ENCODE assay signal across 8 mouse cellular contexts in genomic region chr10:117062894-117063253, GRCm38 (mm10). TPM values are rescaled to one million over a fixed set of nuclear protein-coding genes. Genes with fewer than 3 reads are reported as not detected.
DNase-seq lines count a peak whose midpoint lies in the region; ATAC-seq and TF ChIP-seq lines count a peak whose summit lies in the region.

No protein-coding gene starts in this region.

- no peaks in the 10 kb centered on the region for H3K27me3 ChIP-seq in spleen, adult 2 months (ENCODE audit: control insufficient read depth, insufficient read depth, low read length)
- H3K27me3 ChIP-seq in forebrain, embryonic 12.5 days = no peaks in the 10 kb centered on the region
- no peaks in the 10 kb centered on the region for H3K27me3 ChIP-seq in liver, embryonic 11.5 days (replicated peaks; ENCODE audit: control insufficient read depth, insufficient read depth, low read length)
- H3K27me3 ChIP-seq in stomach, embryonic 15.5 days (replicated peaks) = no peaks in the 10 kb centered on the region

- ATAC-seq in forebrain, embryonic 12.5 days (ENCODE audit: low FRiP score) = no peak
- peak; percentile 35 for ATAC-seq in liver, embryonic 11.5 days (replicated peaks; ENCODE audit: low FRiP score)
- no peak for ATAC-seq in stomach, embryonic 15.5 days (ENCODE audit: insufficient read depth, low FRiP score, low read depth)

- H3K4me1 ChIP-seq in spleen, adult 2 months (ENCODE audit: control insufficient read depth, insufficient read depth, insufficient read length) = no peaks in the 10 kb centered on the region; the same call in 1 of the 2 replicates
- H3K4me1 ChIP-seq in forebrain, embryonic 12.5 days = peaks cover 11% of the 10 kb centered on the region
- H3K4me1 ChIP-seq in liver, embryonic 11.5 days (replicated peaks; ENCODE audit: control insufficient read depth, insufficient read depth, low read length) = peaks cover 10% of the 10 kb centered on the region; the same call in 1 of the 2 replicates
- H3K4me1 ChIP-seq in stomach, embryonic 15.5 days = peaks cover 5% of the 10 kb centered on the region; the same call in 1 of the 2 replicates

- DNase-seq in spleen, adult 2 months (ENCODE audit: low read depth in 1 of 2, low spot score in 2 of 2) = no peak
- no peak for DNase-seq in spleen, adult 18-20 months
- no peak for DNase-seq in liver, embryonic 11.5 days (ENCODE audit: low spot score)
- no peak for DNase-seq in adrenal gland, adult 2 months
- DNase-seq in retina, embryonic 14.5 days (ENCODE audit: low spot score) = no peak
- DNase-seq in layer of hippocampus, postnatal 36 days = no peak

- H3K36me3 ChIP-seq in spleen, adult 2 months (ENCODE audit: control insufficient read depth, insufficient read depth, low read length) = peaks cover 29% of the 10 kb centered on the region
- peaks cover 42% of the 10 kb centered on the region for H3K36me3 ChIP-seq in forebrain, embryonic 12.5 days (replicated peaks)
- peaks cover 35% of the 10 kb centered on the region for H3K36me3 ChIP-seq in liver, embryonic 11.5 days (ENCODE audit: control insufficient read depth, insufficient read depth, low read length)
- peaks cover 33% of the 10 kb centered on the region for H3K36me3 ChIP-seq in stomach, embryonic 15.5 days

- TF ChIP-seq POLR2A in spleen, adult 2 months (IDR thresholded peaks at IDR 0.05; ENCODE audit: low read depth, low read length) = no peak

- H3K9ac ChIP-seq in forebrain, embryonic 12.5 days = peak overlapping the region; percentile 88
- peak overlapping the region; percentile 98 for H3K9ac ChIP-seq in liver, embryonic 11.5 days (ENCODE audit: low read depth, low read length)
- peak overlapping the region; percentile 95 for H3K9ac ChIP-seq in stomach, embryonic 15.5 days

- H3K4me2 ChIP-seq in forebrain, embryonic 12.5 days = peak overlapping the region; percentile 73
- peak overlapping the region; percentile 93 for H3K4me2 ChIP-seq in liver, embryonic 11.5 days
- H3K4me2 ChIP-seq in stomach, embryonic 15.5 days = peak overlapping the region; percentile 86

- H3K9me3 ChIP-seq in forebrain, embryonic 12.5 days = no peaks in the 10 kb centered on the region
- H3K9me3 ChIP-seq in liver, embryonic 11.5 days (ENCODE audit: control insufficient read depth, low read length) = no peaks in the 10 kb centered on the region
- H3K9me3 ChIP-seq in stomach, embryonic 15.5 days = no peaks in the 10 kb centered on the region

- WGBS in spleen, adult 2 months = 2% methylated on average over 15 of the region's 15 CpGs
- 5% methylated on average over 15 of the region's 15 CpGs for WGBS in forebrain, embryonic 12.5 days
- WGBS in liver, embryonic 11.5 days = 1% methylated on average over 15 of the region's 15 CpGs
- 2% methylated on average over 15 of the region's 15 CpGs for WGBS in stomach, embryonic 15.5 days

- H3K27ac ChIP-seq in spleen, adult 2 months (ENCODE audit: insufficient read depth, low read length) = no peak overlapping the region
- H3K27ac ChIP-seq in forebrain, embryonic 12.5 days = peak overlapping the region; percentile 79; the same call in 1 of the 2 replicates
- H3K27ac ChIP-seq in liver, embryonic 11.5 days (ENCODE audit: low read depth, low read length) = peak overlapping the region; percentile 92
- H3K27ac ChIP-seq in stomach, embryonic 15.5 days = peak overlapping the region; percentile 91

- no peak for TF ChIP-seq CTCF in spleen, adult 2 months (IDR thresholded peaks at IDR 0.05; ENCODE audit: extremely low read depth, insufficient read depth, insufficient read length, insufficient replicate concordance)

- H3K4me3 ChIP-seq in spleen, adult 2 months (ENCODE audit: extremely low read depth, insufficient read depth, insufficient read length) = peak overlapping the region; percentile 99
- peak overlapping the region; percentile 92 for H3K4me3 ChIP-seq in forebrain, embryonic 12.5 days (replicated peaks)
- peak overlapping the region; percentile 93 for H3K4me3 ChIP-seq in liver, embryonic 11.5 days (ENCODE audit: low read depth, low read length)
- peak overlapping the region; percentile 100 for H3K4me3 ChIP-seq in stomach, embryonic 15.5 days (replicated peaks)

RNA-seq across cellular contexts. Expression of gene Cct2, which starts 0.7 kb away (rescaled TPM):
- polyA plus RNA-seq in spleen, adult 2 months (2012; rRNA removed) = 45.7 and 47.5 TPM in 2 replicates
- polyA plus RNA-seq in forebrain, embryonic 12.5 days (2016; fragmentation: Nextera tagmentation; extraction: Ambion mirVana) = 263 and 274 TPM in 2 replicates
- 414 and 416 TPM in 2 replicates for polyA plus RNA-seq in liver, embryonic 11.5 days (2014; fragmentation: Nextera tagmentation; extraction: Ambion mirVana)
- polyA plus RNA-seq in stomach, embryonic 15.5 days (2015; fragmentation: Nextera tagmentation; extraction: Ambion mirVana) = 227 and 229 TPM in 2 replicates
- 100 to 1,000 TPM; 217 to 230 TPM for total RNA-seq in adrenal gland, adult 2 months (2021)
- 17.6 and 21.5 TPM in 2 replicates for polyA plus RNA-seq in adrenal gland, adult 2 months (2012; rRNA removed)
- total RNA-seq in layer of hippocampus, postnatal 36 days (2021) = 100 to 1,000 TPM; 184 to 188 TPM

RNA-seq across cellular contexts. Expression of gene Lrrc10, which starts 17.7 kb away (rescaled TPM):
- polyA plus RNA-seq in spleen, adult 2 months (2012; rRNA removed) = not detected in 2 replicates
- not detected in 2 replicates for polyA plus RNA-seq in forebrain, embryonic 12.5 days (2016; fragmentation: Nextera tagmentation; extraction: Ambion mirVana)
- 0.21 and 0.23 TPM in 2 replicates for polyA plus RNA-seq in liver, embryonic 11.5 days (2014; fragmentation: Nextera tagmentation; extraction: Ambion mirVana)
- polyA plus RNA-seq in stomach, embryonic 15.5 days (2015; fragmentation: Nextera tagmentation; extraction: Ambion mirVana) = not detected in 2 replicates
- not detected for total RNA-seq in adrenal gland, adult 2 months (2021)
- not detected in 2 replicates for polyA plus RNA-seq in adrenal gland, adult 2 months (2012; rRNA removed)
- under 1 TPM in 1 of 2 experiments, not detected in 1; 0.25 TPM for total RNA-seq in layer of hippocampus, postnatal 36 days (2021)
